Mouse (Mus musculus) layer of hippocampus, postnatal 14 days (tissue): ENCODE data around the gene Serp1. TPM values are rescaled to one million over a fixed set of nuclear protein-coding genes. Genes with fewer than 3 reads are reported as not detected.

Source experiments
- DNase-seq, 2 experiments: peaks; one replicate each; pipeline ENCODE4 v3.0.0; 2021 to 2022; ENCODE audit warnings: low spot score in 2 of 2, mixed read lengths in 1 of 2
- long read RNA-seq, 2 experiments: library from polyadenylated mRNA; stranded (forward); transcript quantifications; one replicate each; pipeline ENCODE4 v2.0.0; 2021
- total RNA-seq, 2 experiments: library from RNA; stranded (reverse); gene quantifications; 2 replicates each; pipeline ENCODE4 v1.2.3; 2021

The Serp1 gene
- 10 to 100 TPM; 30.3 to 30.8 TPM for total RNA-seq
- long read RNA-seq, experiment 1, full-length matches to known transcripts = 89 of 91 reads
- long read RNA-seq, experiment 1, partial matches to known transcripts = 1 of 91 reads
- long read RNA-seq, experiment 1, other reads (novel, unspliced or antisense) = 1 of 91 reads
- long read RNA-seq, experiment 2, full-length matches to known transcripts = 121 of 124 reads
- long read RNA-seq, experiment 2, partial matches to known transcripts = 1 of 124 reads
- long read RNA-seq, experiment 2, other reads (novel, unspliced or antisense) = 2 of 124 reads

DNA sequence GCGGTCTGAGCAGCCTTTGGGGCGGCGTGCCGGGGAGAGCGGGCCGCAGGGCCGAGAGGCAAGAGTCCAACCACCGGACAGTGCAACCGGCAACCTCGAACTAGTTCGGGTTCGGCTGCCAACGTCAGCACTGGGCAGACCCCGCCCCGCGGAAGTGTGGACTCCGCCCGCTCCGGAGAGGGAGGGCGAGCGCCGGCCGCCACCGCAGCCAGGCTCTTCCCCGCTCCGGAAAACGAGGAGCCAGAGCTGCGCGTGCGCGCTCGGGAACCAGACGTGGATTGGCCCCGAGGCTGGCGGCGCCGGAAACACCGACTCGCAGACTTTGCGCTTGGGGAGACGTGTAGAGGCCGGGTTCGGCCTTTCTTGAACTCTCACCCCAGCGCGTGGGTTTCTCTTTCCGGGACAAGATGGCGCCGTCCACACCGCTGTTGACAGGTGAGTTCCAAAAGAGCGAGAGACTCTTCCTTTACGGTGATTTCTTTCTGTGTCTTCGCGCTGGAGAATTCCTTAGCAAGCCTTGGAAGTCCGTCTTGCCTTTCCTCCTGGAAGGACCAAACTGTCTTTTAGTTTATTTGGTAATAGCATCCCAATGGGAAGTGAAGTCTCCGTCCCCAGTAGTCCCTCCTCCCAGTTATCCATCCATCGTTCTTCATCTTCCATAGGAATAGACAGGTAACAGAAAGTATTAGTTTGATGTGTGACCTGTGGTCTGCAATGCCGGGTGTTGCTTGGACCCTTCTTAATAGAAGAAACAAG lies at the start of gene Serp1, which contains the start of gene Eif2a:
TSS of gene Serp1 (minus strand) at position 241 of the 756 bp plus-strand sequence.
TSS of gene Eif2a (plus strand) at position 170 of the 756 bp plus-strand sequence.
- peak; percentile 99 for DNase-seq

GRCm38 (mm10) chr3:58570821-58571220 lies 45.1 kb upstream of the Serp1 start:
- DNase-seq = no peak

- DNase-seq = no peak
These were observed 35.7 kb upstream of the Serp1 start for GRCm38 (mm10) chr3:58561437-58561836.

- no peak for DNase-seq
These were observed 34.2 kb upstream of the Serp1 start for GRCm38 (mm10) chr3:58559887-58560286.

DNA sequence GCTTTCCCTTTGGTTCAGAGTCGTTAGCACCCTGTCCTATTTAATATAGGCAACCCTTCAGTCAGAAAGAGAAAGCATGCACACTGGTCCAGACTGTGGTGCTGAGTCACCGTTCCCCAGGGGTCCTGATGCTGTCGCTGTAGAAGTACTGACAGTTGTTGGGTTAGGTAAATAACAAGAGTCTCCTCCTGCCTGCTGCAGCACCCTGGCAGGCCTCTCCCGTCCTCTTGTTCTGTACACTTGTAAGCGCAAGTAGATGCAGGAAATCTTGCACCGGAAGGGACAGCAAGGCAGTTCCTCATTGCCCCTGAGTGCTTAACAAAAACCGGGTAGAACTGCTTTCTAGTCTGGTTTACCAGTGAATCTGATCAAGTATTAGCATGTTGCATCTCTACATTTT lies 31.0 kb upstream of the Serp1 start:
- DNase-seq = no peak

DNA sequence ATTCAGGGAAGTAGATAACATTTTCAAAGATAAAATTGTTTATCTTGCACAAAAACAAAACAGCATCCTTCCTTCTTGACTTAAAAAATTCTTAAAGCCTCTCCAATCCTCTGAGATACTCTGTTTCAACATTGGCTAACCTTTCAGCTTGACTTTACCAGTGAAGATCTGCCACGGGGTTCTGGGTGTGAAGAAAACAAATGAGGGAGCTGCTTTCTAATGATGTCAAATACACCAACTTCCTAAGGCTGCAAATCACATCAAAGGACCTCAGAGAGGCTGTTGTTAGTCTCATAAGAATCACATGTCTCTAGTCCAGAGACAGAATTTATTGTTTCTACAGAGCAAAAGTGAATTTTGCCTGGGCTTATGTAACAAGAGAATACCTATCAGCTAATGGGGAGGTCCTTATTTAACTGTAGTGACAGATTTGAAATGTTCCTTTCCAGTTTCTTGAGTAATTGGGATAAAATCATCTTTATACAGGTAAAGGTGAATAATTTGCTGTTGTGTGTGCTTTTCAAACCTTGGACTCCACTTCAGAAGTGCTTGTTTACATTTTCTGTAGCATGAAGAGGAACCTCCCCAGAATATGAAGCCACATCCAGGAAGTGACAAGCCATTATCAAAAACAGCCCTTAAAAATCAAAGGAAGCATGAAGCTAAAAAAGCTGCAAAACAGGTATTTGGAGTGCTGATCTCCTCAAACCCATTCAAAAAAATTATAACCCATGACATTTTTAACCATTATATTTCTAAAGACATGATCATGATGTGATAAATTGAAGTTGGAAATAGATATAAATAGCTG lies 26.5 kb upstream of the Serp1 start:
- DNase-seq = no peak

GRCm38 (mm10) chr3:58536573-58536972 lies 10.9 kb upstream of the Serp1 start:
- DNase-seq = no peak

GRCm38 (mm10) chr3:58526408-58526737 lies 681 bp upstream of the Serp1 start:
- no peak for DNase-seq

GRCm38 (mm10) chr3:58525166-58525565 lies 526 bp downstream of the Serp1 start:
- DNase-seq = peak; percentile 22 to 28

DNA sequence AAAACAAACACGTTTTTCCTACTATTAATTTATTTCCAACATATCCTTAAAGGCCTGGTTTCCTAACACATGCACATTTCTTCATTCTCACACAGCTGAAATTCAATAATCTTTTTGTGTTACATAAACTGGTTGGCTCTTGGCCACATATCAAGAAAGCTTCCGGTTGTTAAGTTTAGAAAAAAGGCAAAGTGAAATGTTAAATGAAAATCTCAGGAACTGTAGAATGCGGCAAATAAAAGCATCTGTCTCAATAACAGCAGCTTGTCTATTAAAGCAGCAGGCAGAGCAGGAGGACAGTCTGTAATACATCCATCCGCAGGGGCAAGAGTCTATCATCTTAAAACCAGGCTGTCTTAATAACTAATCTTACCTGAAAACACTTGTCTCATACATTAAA lies 1.4 kb downstream of the Serp1 start:
- DNase-seq = no peak

- DNase-seq = no peak
These were observed 2.3 kb downstream of the Serp1 start for GRCm38 (mm10) chr3:58523386-58523785.

GRCm38 (mm10) chr3:58521361-58521760 lies 4.3 kb downstream of the Serp1 start:
- DNase-seq = no peak

- DNase-seq = no peak
These were observed 5.4 kb downstream of the Serp1 start for GRCm38 (mm10) chr3:58520286-58520685.

DNA sequence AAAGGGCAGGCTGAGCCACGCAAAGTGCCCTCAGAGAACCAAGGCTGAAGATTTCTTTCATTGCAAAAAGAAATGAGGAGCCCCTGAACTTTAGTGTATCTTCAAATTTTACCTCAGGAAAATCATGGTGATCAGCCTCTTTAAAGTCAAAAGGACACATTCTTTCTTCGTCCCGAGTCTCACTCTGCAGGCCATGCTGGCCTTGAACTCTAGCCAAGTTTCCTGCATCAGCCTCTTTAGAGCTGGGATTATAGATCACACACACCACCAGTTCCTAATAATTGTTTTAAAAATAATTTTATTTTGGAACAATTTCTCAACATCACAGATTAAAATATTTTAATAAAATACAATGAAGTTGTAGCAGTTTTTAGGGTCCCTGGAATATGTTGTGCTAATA lies 6.2 kb downstream of the Serp1 start:
- DNase-seq = no peak

GRCm38 (mm10) chr3:58518962-58519361 lies 6.7 kb downstream of the Serp1 start:
- DNase-seq = no peak

- DNase-seq = no peak
These were observed 7.9 kb downstream of the Serp1 start for GRCm38 (mm10) chr3:58517800-58518199.

- DNase-seq = no peak
These were observed 8.4 kb downstream of the Serp1 start for GRCm38 (mm10) chr3:58517258-58517657.

DNA sequence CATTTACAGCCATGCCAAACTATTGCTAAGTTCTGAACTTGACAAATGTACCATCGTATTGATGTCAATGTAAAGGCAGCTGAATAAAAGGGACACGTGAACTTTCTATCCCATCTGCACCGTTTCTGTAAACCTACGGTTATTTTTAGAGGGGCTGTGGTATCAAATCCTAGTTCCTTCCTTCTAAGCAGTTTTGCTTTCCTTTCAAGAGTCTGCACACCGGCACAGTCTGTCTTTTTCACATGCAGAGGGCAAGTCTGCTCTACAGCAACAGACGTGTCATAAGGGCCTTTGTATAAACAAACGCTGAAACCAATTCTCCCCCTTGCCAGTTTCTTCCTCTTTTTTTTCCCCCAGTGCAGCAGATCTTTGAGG lies 9.1 kb downstream of the Serp1 start:
- DNase-seq = no peak

- no peak for DNase-seq
These were observed 9.6 kb downstream of the Serp1 start for GRCm38 (mm10) chr3:58515947-58516601.

- DNase-seq = no peak
These were observed 12.2 kb downstream of the Serp1 start for GRCm38 (mm10) chr3:58513483-58513882.

- DNase-seq = no peak
These were observed 13.0 kb downstream of the Serp1 start for GRCm38 (mm10) chr3:58512740-58513139.
